Comparison of ENCODE assay signal across 9 mouse cellular contexts in the genomic region with DNA sequence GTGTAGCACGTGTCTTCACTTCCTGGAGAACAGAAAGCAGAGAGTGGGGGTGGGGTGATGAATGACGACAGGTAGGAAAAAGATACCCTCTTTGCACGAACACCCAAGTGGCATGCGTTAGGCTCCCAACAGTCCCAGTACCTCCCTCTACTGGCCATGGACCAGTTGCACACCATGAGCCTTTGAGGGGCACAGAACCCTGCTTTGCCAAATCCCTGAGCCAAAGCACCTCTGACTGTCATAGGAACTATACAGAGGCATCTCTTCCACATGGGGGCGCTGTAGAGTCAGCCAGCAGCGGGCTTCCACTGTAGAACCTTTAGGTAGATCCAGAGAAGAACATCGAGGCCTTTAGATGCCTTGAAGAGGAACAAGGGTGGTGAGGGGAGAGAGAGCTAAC.
A peak's percentile ranks its signal among the peaks of the same experiment; 100 is the strongest.
DNase-seq lines count a peak whose midpoint lies in the region; ATAC-seq and TF ChIP-seq lines count a peak whose summit lies in the region.
"Had no signal": no experiment of that assay in that cellular context is flagged by ENCODE, and none has a peak within 500 bp of the region (broad histone marks: within the 10 kb centered on the region; RNA-seq: fewer than 3 reads in every experiment).

No protein-coding gene starts in this region.

- H3K27ac ChIP-seq in gastrocnemius, adult 2 months = no peak overlapping the region
- H3K27ac ChIP-seq: stomach, embryonic 15.5 days had no signal

- intact Hi-C loops in gastrocnemius, adult 2 months (cut with DNase I) = no loop called here

- peak; percentile 50 for DNase-seq in gastrocnemius, adult 2 months
- DNase-seq in gastrocnemius, postnatal 25 days = no peak
- DNase-seq in A20 (ENCODE audit: low read depth, low spot score) = peak; percentile 81
- DNase-seq in adrenal gland, adult 18-20 months (ENCODE audit: low spot score in 2 of 2) = peak; percentile 37 to 54
- peak; percentile 23 for DNase-seq in embryo, embryonic 9.5 days (ENCODE audit: extremely low spot score)
- DNase-seq in layer of hippocampus, postnatal 10 days (ENCODE audit: low spot score in 2 of 2) = peak; percentile 53 to 54
- peak; percentile 21 to 28 for DNase-seq in urinary bladder, postnatal 36 days (ENCODE audit: low spot score in 2 of 2)

- no peak overlapping the region for H3K4me3 ChIP-seq in gastrocnemius, adult 2 months
- H3K4me3 ChIP-seq: stomach, embryonic 15.5 days had no signal

- peak; percentile 57 for TF ChIP-seq CTCF in gastrocnemius, adult 2 months (IDR thresholded peaks at IDR 0.05)

- ATAC-seq in neutrophil, adult 5-6 weeks (ENCODE audit: extremely low read depth, insufficient number of reproducible peaks, low FRiP score, poor library complexity, severe bottlenecking) = peak; percentile 51
